Mouse (Mus musculus): ENCODE results near the gene 9530053A07Rik.

- TF ChIP-seq CTCF (IDR thresholded peaks at IDR 0.05; ENCODE audit: low read depth) = no peak
- no peak for TF ChIP-seq EP300 (optimal IDR thresholded peaks at IDR 0.05)
Observed at GRCm38 (mm10) chr7:28180890-28181289, 51.6 kb downstream of the 9530053A07Rik start.
